Mouse (Mus musculus) myocyte (in vitro differentiated cells): Measurements from ENCODE around the gene Zfp462.

Experiments used
- E2F4 ChIP-seq: IDR thresholded peaks from one replicate; pipeline ENCODE4 v1.6.1; 2011; ENCODE audit warnings: mild to moderate bottlenecking, control low read depth, moderate library complexity; ENCODE audit not compliant: insufficient read depth
- MYOD1 ChIP-seq, 3 experiments: IDR thresholded peaks; one replicate each; pipeline ENCODE4 v1.6.1; 2011; ENCODE audit warnings: control low read depth in 2 of 3, low read depth in 2 of 3, mild to moderate bottlenecking in 2 of 3, moderate library complexity in 1 of 3; ENCODE audit not compliant: insufficient read length in 2 of 3, control insufficient read depth in 1 of 3
- POLR2A ChIP-seq: IDR thresholded peaks from one replicate; pipeline ENCODE4 v1.6.1; 2011; ENCODE audit warnings: low read depth, mild to moderate bottlenecking, control low read depth, moderate library complexity; ENCODE audit not compliant: insufficient read length
- POLR2AphosphoS2 ChIP-seq: IDR thresholded peaks from one replicate; pipeline ENCODE4 v1.6.1; 2011; ENCODE audit warnings: low read depth, control low read depth; ENCODE audit not compliant: insufficient read length
- TCF3 ChIP-seq: IDR thresholded peaks from one replicate; pipeline ENCODE4 v1.6.1; 2011; ENCODE audit warnings: low read depth, control low read depth; ENCODE audit not compliant: insufficient read length

- TF ChIP-seq E2F4 (no peak), POLR2A (no peak), POLR2AphosphoS2 (no peak), MYOD1 (IDR thresholded peaks at IDR 0.05; ENCODE audit: control insufficient read depth in 1 of 3, insufficient read length in 2 of 3, low read depth in 2 of 3) (no peak), TCF3 (no peak)
Observed at GRCm38 (mm10) chr4:55005066-55005465, 60.2 kb downstream of the Zfp462 start.
